Mouse (Mus musculus): ENCODE results near the gene Scamp3. TPM values are rescaled to one million over a fixed set of nuclear protein-coding genes. Genes with fewer than 3 reads are reported as not detected.

Scamp3 gene
- polyA plus RNA-seq, 1 experiment from 2014 or later, result 141 TPM

DNA sequence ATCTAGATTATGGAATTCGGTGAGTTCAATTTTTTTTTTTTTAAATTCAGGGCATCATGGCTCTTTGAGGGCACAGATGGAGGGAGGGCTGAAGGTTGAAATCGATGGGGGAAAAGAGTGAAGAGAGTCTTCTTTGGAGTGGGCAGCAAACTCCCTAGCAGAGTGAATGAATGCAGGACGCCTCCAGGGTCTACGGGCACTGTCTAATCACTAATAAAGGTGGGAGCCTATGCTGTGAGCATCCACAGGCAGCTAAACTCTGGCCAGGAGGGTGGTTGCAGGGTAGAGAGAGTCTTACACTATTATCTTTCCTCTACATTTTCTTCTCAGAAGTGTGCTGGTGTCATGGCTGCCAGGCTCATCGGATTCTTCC lies 25.9 kb downstream of the Scamp3 start:
- H3K27me3 ChIP-seq (replicated peaks; ENCODE audit: control insufficient read depth, insufficient read depth, low read length), result no peaks in the 10 kb centered on the region
- peaks cover 4% of the 10 kb centered on the region; the same call in 1 of the 2 replicates for H3K4me1 ChIP-seq (ENCODE audit: control insufficient read depth, insufficient read depth, low read length)
- ATAC-seq, result peak; percentile 32; the same call in 1 of the 2 replicates
- H3K9me3 ChIP-seq (ENCODE audit: control insufficient read depth, low read length), result no peaks in the 10 kb centered on the region
- peaks cover 7% of the 10 kb centered on the region for H3K36me3 ChIP-seq (ENCODE audit: control insufficient read depth, insufficient read depth, low read length)
- peak overlapping the region; percentile 65 for H3K4me3 ChIP-seq (ENCODE audit: low read length)
- H3K27ac ChIP-seq (ENCODE audit: low read length), result no peak overlapping the region
- H3K4me2 ChIP-seq (ENCODE audit: low read depth, low read length), result peak overlapping the region; percentile 59
- H3K9ac ChIP-seq (ENCODE audit: low read depth, low read length), result peak overlapping the region; percentile 65
- 38% methylated on average over 5 of the region's 5 CpGs for WGBS

DNA sequence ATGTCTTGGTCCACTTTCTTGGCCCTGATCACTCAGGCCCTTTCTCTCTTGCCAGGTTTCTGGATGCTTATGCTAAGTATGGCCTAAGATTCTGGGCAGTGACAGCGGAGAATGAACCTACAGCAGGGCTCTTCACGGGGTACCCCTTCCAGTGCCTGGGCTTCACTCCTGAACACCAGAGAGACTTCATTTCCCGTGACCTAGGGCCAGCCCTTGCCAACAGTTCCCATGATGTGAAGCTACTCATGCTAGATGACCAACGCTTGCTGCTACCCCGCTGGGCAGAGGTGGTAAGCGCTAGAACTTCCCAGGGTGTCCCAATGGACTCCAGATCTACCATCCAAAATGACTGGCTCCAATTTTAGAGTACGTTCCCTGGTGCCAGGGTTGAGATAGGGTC lies 28.8 kb downstream of the Scamp3 start:
- H3K4me3 ChIP-seq (ENCODE audit: low read length), result no peak overlapping the region
- no peak overlapping the region for H3K4me2 ChIP-seq (ENCODE audit: low read depth, low read length)
- no peak for ATAC-seq
- WGBS, result 94% methylated on average over 7 of the region's 7 CpGs
- H3K27ac ChIP-seq (ENCODE audit: low read length), result no peak overlapping the region
- H3K27me3 ChIP-seq (replicated peaks; ENCODE audit: control insufficient read depth, insufficient read depth, low read length), result no peaks in the 10 kb centered on the region
- H3K9ac ChIP-seq (ENCODE audit: low read depth, low read length), result no peak overlapping the region
- H3K9me3 ChIP-seq (ENCODE audit: control insufficient read depth, low read length), result no peaks in the 10 kb centered on the region
- H3K36me3 ChIP-seq (ENCODE audit: control insufficient read depth, insufficient read depth, low read length), result peaks cover 18% of the 10 kb centered on the region
- peaks cover 4% of the 10 kb centered on the region; the same call in 1 of the 2 replicates for H3K4me1 ChIP-seq (ENCODE audit: control insufficient read depth, insufficient read depth, low read length)

DNA sequence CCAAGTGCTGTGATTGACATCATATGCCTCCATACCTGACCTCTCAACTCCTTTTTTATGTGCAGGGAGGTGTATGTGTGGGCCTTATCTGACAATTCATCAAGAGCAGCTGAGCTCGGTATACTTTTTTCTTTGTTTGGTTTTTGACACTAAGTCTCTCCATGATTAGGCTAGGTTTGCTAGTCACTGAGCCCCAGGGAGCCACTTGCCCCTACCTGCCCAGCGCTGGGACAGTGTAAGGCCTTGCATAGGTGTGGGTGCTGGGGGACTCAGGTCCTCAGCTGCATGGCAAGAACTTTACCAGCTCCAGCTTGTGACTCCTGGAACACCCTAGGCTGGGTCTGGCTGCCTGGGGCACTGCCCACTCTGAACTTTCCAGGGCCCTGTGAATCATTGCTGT lies 29.4 kb downstream of the Scamp3 start:
- Histone ChIP-seq H3K9ac (ENCODE audit: low read depth, low read length) (no peak overlapping the region), H3K9me3 (ENCODE audit: control insufficient read depth, low read length) (no peaks in the 10 kb centered on the region), H3K36me3 (ENCODE audit: control insufficient read depth, insufficient read depth, low read length) (peaks cover 18% of the 10 kb centered on the region), H3K4me2 (ENCODE audit: low read depth, low read length) (no peak overlapping the region), H3K4me3 (ENCODE audit: low read length) (no peak overlapping the region), H3K4me1 (ENCODE audit: control insufficient read depth, insufficient read depth, low read length) (peaks cover 4% of the 10 kb centered on the region; the same call in 1 of the 2 replicates), H3K27me3 (replicated peaks; ENCODE audit: control insufficient read depth, insufficient read depth, low read length) (no peaks in the 10 kb centered on the region), H3K27ac (ENCODE audit: low read length) (no peak overlapping the region)
- no peak for ATAC-seq
- WGBS, result 75% methylated on average over 2 of the region's 2 CpGs

GRCm38 (mm10) chr3:89208075-89208657 lies 30.9 kb downstream of the Scamp3 start:
- H3K4me1 ChIP-seq (ENCODE audit: control insufficient read depth, insufficient read depth, low read length), result peaks cover 6% of the 10 kb centered on the region
- no peak for ATAC-seq
- H3K9me3 ChIP-seq (ENCODE audit: control insufficient read depth, low read length), result no peaks in the 10 kb centered on the region
- no peak overlapping the region for H3K9ac ChIP-seq (ENCODE audit: low read depth, low read length)
- no peak overlapping the region for H3K4me2 ChIP-seq (ENCODE audit: low read depth, low read length)
- no peaks in the 10 kb centered on the region for H3K27me3 ChIP-seq (replicated peaks; ENCODE audit: control insufficient read depth, insufficient read depth, low read length)
- 88% methylated on average over 13 of the region's 13 CpGs for WGBS
- no peak overlapping the region for H3K27ac ChIP-seq (ENCODE audit: low read length)
- no peak overlapping the region for H3K4me3 ChIP-seq (ENCODE audit: low read length)
- H3K36me3 ChIP-seq (ENCODE audit: control insufficient read depth, insufficient read depth, low read length), result peaks cover 18% of the 10 kb centered on the region

DNA sequence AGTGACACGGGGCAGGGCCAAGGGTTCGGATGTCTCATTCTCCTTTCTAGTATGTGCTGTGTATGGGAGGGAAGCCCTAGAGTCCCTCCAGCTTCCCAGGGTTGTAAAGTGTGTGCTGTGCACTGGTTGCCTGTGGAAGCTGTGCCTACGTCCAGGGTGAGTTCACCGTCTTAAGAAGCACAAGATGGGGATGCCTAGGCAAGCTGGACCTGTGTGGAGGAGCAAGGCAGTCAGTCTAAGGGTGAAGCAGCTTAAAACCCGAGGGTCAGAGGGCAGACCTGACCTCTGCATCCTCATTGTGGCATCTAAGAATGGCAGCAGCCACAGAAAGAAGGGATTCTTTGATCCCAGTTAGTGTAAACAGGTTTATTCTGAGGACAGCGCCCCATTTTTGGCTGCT lies 31.5 kb downstream of the Scamp3 start:
- no peak overlapping the region for H3K4me3 ChIP-seq (ENCODE audit: low read length)
- H3K36me3 ChIP-seq (ENCODE audit: control insufficient read depth, insufficient read depth, low read length), result peaks cover 18% of the 10 kb centered on the region
- no peaks in the 10 kb centered on the region for H3K27me3 ChIP-seq (replicated peaks; ENCODE audit: control insufficient read depth, insufficient read depth, low read length)
- no peaks in the 10 kb centered on the region for H3K9me3 ChIP-seq (ENCODE audit: control insufficient read depth, low read length)
- 88% methylated on average over 6 of the region's 6 CpGs for WGBS
- H3K27ac ChIP-seq (ENCODE audit: low read length), result no peak overlapping the region
- no peak for ATAC-seq
- H3K4me2 ChIP-seq (ENCODE audit: low read depth, low read length), result no peak overlapping the region
- no peak overlapping the region for H3K9ac ChIP-seq (ENCODE audit: low read depth, low read length)
- peaks cover 3% of the 10 kb centered on the region for H3K4me1 ChIP-seq (ENCODE audit: control insufficient read depth, insufficient read depth, low read length)

DNA sequence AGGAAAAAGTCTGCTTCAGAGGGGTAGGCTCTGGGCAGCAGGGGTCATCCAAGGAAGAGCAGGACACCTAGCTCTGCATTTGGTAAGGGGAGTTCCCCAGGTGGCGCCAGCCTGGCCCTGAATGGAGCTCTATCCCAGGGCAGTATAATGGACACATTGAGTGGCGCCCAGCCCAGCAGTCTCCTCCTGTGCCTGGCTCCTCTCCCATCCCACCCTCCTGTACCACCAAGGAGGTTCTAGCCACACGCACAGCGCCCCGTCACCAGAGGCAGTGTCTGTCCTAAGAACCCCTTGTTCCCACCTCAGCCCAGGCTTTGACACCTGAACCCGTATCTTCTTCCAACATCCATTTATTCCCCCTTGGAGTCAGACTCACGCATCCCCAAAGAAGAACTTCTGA lies 32.5 kb downstream of the Scamp3 start:
- no peak overlapping the region for H3K27ac ChIP-seq (ENCODE audit: low read length)
- H3K4me1 ChIP-seq (ENCODE audit: control insufficient read depth, insufficient read depth, low read length), result peaks cover 4% of the 10 kb centered on the region
- no peaks in the 10 kb centered on the region for H3K27me3 ChIP-seq (replicated peaks; ENCODE audit: control insufficient read depth, insufficient read depth, low read length)
- WGBS, result 97% methylated on average over 7 of the region's 7 CpGs
- no peak for ATAC-seq
- H3K9ac ChIP-seq (ENCODE audit: low read depth, low read length), result no peak overlapping the region
- peaks cover 18% of the 10 kb centered on the region for H3K36me3 ChIP-seq (ENCODE audit: control insufficient read depth, insufficient read depth, low read length)
- no peaks in the 10 kb centered on the region for H3K9me3 ChIP-seq (ENCODE audit: control insufficient read depth, low read length)
- H3K4me2 ChIP-seq (ENCODE audit: low read depth, low read length), result no peak overlapping the region
- H3K4me3 ChIP-seq (ENCODE audit: low read length), result no peak overlapping the region

DNA sequence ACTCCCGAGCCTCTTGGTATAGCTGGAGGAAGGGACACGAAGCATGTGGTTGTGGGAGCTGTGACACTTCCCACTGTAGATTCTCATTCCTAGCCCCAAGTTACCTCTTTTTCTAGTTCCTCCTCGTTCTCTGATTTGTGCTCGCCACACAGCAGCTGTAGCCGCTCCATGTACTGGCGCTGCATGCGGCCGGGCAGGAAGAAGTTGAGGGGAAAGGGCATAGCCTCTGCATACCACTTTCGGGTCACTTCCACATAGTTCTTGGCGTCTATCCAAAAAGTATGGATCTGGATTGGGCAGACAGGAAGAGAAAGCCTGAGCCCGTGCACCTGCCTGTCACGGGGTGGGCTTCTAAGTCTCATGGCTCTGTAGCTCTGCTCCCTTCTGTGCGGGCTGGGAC lies 32.9 kb downstream of the Scamp3 start:
- Histone ChIP-seq H3K4me2 (ENCODE audit: low read depth, low read length) (no peak overlapping the region), H3K4me1 (ENCODE audit: control insufficient read depth, insufficient read depth, low read length) (peaks cover 7% of the 10 kb centered on the region), H3K27me3 (replicated peaks; ENCODE audit: control insufficient read depth, insufficient read depth, low read length) (no peaks in the 10 kb centered on the region), H3K27ac (ENCODE audit: low read length) (no peak overlapping the region), H3K9ac (ENCODE audit: low read depth, low read length) (no peak overlapping the region), H3K36me3 (ENCODE audit: control insufficient read depth, insufficient read depth, low read length) (peaks cover 18% of the 10 kb centered on the region), H3K4me3 (ENCODE audit: low read length) (no peak overlapping the region), H3K9me3 (ENCODE audit: control insufficient read depth, low read length) (no peaks in the 10 kb centered on the region)
- ATAC-seq, result no peak
- WGBS, result 76% methylated on average over 13 of the region's 13 CpGs

GRCm38 (mm10) chr3:89210731-89211130 lies 33.5 kb downstream of the Scamp3 start:
- H3K4me1 ChIP-seq (ENCODE audit: control insufficient read depth, insufficient read depth, low read length), result peaks cover 10% of the 10 kb centered on the region
- H3K36me3 ChIP-seq (ENCODE audit: control insufficient read depth, insufficient read depth, low read length), result peaks cover 18% of the 10 kb centered on the region
- no peak overlapping the region for H3K4me2 ChIP-seq (ENCODE audit: low read depth, low read length)
- H3K9me3 ChIP-seq (ENCODE audit: control insufficient read depth, low read length), result no peaks in the 10 kb centered on the region
- no peak overlapping the region for H3K9ac ChIP-seq (ENCODE audit: low read depth, low read length)
- no peak for ATAC-seq
- 72% methylated on average over 7 of the region's 7 CpGs for WGBS
- H3K27ac ChIP-seq (ENCODE audit: low read length), result no peak overlapping the region
- no peaks in the 10 kb centered on the region for H3K27me3 ChIP-seq (replicated peaks; ENCODE audit: control insufficient read depth, insufficient read depth, low read length)
- no peak overlapping the region for H3K4me3 ChIP-seq (ENCODE audit: low read length)

DNA sequence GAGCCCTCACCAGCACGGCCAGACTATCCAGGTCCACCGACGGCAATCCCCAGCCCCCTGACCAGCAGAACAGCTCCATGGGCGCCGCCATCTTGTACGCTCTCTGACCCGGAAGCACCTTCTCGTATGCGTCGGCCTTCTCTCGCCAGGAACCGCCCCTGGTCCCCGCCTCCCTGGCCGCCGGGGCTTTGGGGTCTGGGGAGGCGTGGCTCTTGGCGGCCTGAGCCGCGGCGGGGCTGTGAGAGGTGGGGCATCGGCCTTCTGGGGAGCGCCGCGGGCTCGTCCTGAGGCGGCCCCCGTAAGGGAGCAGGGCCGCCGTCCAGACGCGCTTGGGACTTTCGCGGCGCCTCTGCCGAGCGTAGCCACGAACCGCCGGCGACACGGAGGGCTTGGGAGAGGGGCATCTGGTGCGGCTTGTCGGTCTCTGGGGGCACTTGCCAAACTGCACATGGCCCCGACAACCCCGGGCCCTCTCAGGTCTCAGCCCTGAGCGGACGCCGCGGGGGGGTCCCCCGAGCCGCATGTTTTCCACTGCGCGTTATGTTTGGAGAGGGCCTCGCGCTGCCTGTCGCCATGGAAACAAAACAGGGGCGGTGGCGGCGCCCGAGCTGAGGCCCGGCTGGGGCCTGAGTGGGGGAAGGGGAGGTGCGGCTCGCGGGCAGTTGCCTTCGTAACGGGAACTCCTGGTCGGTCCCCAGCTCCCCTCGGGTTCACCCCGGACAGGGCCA lies 36.7 kb downstream of the Scamp3 start:
- H3K27me3 ChIP-seq (replicated peaks; ENCODE audit: control insufficient read depth, insufficient read depth, low read length), result no peaks in the 10 kb centered on the region
- peak overlapping the region; percentile 69 for H3K4me3 ChIP-seq (ENCODE audit: low read length)
- WGBS, result under 1% methylated on average over 64 of the region's 69 CpGs
- H3K9ac ChIP-seq (ENCODE audit: low read depth, low read length), result peak overlapping the region; percentile 82
- ATAC-seq, result peak; percentile 94
- peak overlapping the region; percentile 82 for H3K4me2 ChIP-seq (ENCODE audit: low read depth, low read length)
- H3K27ac ChIP-seq (ENCODE audit: low read length), result peak overlapping the region; percentile 93
- H3K36me3 ChIP-seq (ENCODE audit: control insufficient read depth, insufficient read depth, low read length), result 0 out of 2 replicates have a peak, but pooled peaks cover 5% of the 10 kb centered on the region
- H3K9me3 ChIP-seq (ENCODE audit: control insufficient read depth, low read length), result no peaks in the 10 kb centered on the region
- peaks cover 12% of the 10 kb centered on the region for H3K4me1 ChIP-seq (ENCODE audit: control insufficient read depth, insufficient read depth, low read length)

Data from intestine, embryonic 16.5 days (tissue).